8 mouse cellular contexts compared by ENCODE assay signal in genomic region chr9:66593613-66593969, GRCm38 (mm10). TPM values are rescaled to one million over a fixed set of nuclear protein-coding genes. Genes with fewer than 3 reads are reported as not detected.
DNase-seq lines count a peak whose midpoint lies in the region; ATAC-seq and TF ChIP-seq lines count a peak whose summit lies in the region.

No protein-coding gene starts in this region.

- H3K9ac ChIP-seq in heart, embryonic 15.5 days, result peak overlapping the region; percentile 67
- H3K9ac ChIP-seq in forebrain, embryonic 14.5 days (ENCODE audit: low read length), result peak overlapping the region; percentile 30; the same call in 1 of the 2 replicates

- no peak for TF ChIP-seq CTCF in E14TG2a.4 (conservative IDR thresholded peaks at IDR 0.05; ENCODE audit: low read length)

- no peaks in the 10 kb centered on the region for H3K36me3 ChIP-seq in heart, embryonic 15.5 days
- H3K36me3 ChIP-seq in E14TG2a.4 (ENCODE audit: insufficient read depth, low read length) (no peaks in the 10 kb centered on the region), macrophage (ENCODE audit: inconsistent target) (no peaks in the 10 kb centered on the region)
- no peaks in the 10 kb centered on the region for H3K36me3 ChIP-seq in forebrain, embryonic 14.5 days (ENCODE audit: control insufficient read depth, insufficient read depth, low read length)

- WGBS in heart, embryonic 15.5 days, result 4% methylated on average over 12 of the region's 12 CpGs
- 2% methylated on average over 12 of the region's 12 CpGs for WGBS in forebrain, embryonic 14.5 days
- WGBS in macrophage (ENCODE audit: missing documents), result 0% methylated on average over 12 of the region's 12 CpGs

- H3K4me3 ChIP-seq in heart, embryonic 15.5 days, result peak overlapping the region; percentile 95
- H3K4me3 ChIP-seq in E14TG2a.4 (replicated peaks; ENCODE audit: low read length) (peak overlapping the region; percentile 86), macrophage (ENCODE audit: inconsistent target) (peak overlapping the region; percentile 62)
- peak overlapping the region; percentile 93 for H3K4me3 ChIP-seq in forebrain, embryonic 14.5 days (ENCODE audit: low read depth, low read length)

- DNase-seq in heart, adult 8-10 months (ENCODE audit: low spot score), result no peak
- DNase-seq in forebrain, embryonic 14.5 days (ENCODE audit: low spot score), result peak; percentile 76
- no peak for DNase-seq in urinary bladder, adult 2 months (ENCODE audit: low spot score)
- no peak for DNase-seq in MN1 (ENCODE audit: low spot score)
- no peak for DNase-seq in thymus, postnatal 10 days (ENCODE audit: low spot score in 2 of 2)

- H3K4me2 ChIP-seq in heart, embryonic 15.5 days, result peak overlapping the region; percentile 81
- H3K4me2 ChIP-seq in forebrain, embryonic 14.5 days (ENCODE audit: low read length), result peak overlapping the region; percentile 74

- H3K27ac ChIP-seq in heart, embryonic 15.5 days, result peak overlapping the region; percentile 96
- H3K27ac ChIP-seq in forebrain, embryonic 14.5 days (ENCODE audit: low read depth, low read length), result peak overlapping the region; percentile 46; the same call in 1 of the 2 replicates
- H3K27ac ChIP-seq in macrophage, result peak overlapping the region; percentile 89

- ATAC-seq in heart, embryonic 15.5 days (replicated peaks; ENCODE audit: insufficient number of reproducible peaks, insufficient read depth, low FRiP score, low read depth), result no peak
- ATAC-seq in forebrain, embryonic 14.5 days, result no peak; the same call in 1 of the 2 replicates

- H3K79me2 ChIP-seq in macrophage (ENCODE audit: inconsistent target), result peaks cover 36% of the 10 kb centered on the region

- H3K9me3 ChIP-seq in heart, embryonic 15.5 days (replicated peaks), result no peaks in the 10 kb centered on the region
- H3K9me3 ChIP-seq in E14TG2a.4 (ENCODE audit: low read length), result no peaks in the 10 kb centered on the region
- H3K9me3 ChIP-seq in forebrain, embryonic 14.5 days (replicated peaks; ENCODE audit: control insufficient read depth, low read length), result no peaks in the 10 kb centered on the region

- H3K4me1 ChIP-seq in heart, embryonic 15.5 days (replicated peaks), result peaks cover 33% of the 10 kb centered on the region
- H3K4me1 ChIP-seq in E14TG2a.4 (replicated peaks; ENCODE audit: low read depth, low read length), result peaks cover 44% of the 10 kb centered on the region
- H3K4me1 ChIP-seq in forebrain, embryonic 14.5 days (ENCODE audit: control insufficient read depth, insufficient read depth, low read length), result peaks cover 39% of the 10 kb centered on the region

- no peaks in the 10 kb centered on the region for H3K27me3 ChIP-seq in heart, embryonic 15.5 days
- peaks cover 59% of the 10 kb centered on the region for H3K27me3 ChIP-seq in E14TG2a.4 (ENCODE audit: insufficient read depth, low read length)
- no peaks in the 10 kb centered on the region for H3K27me3 ChIP-seq in forebrain, embryonic 14.5 days (replicated peaks; ENCODE audit: control insufficient read depth, insufficient read depth, low read length)

RNA-seq across cellular contexts. Expression of gene Usp3, which starts 0.6 kb away (rescaled TPM):
- 30.5 and 35.6 TPM in 2 replicates for polyA plus RNA-seq in heart, embryonic 15.5 days (2015; fragmentation: Nextera tagmentation; extraction: Ambion mirVana)
- total RNA-seq in heart, adult 8-10 months (2022), result 10 to 100 TPM; 19.8 to 26.5 (median 21.9) TPM
- polyA plus RNA-seq in forebrain, embryonic 14.5 days (2014; fragmentation: Nextera tagmentation; extraction: Ambion mirVana), result 125 and 134 TPM in 2 replicates
- total RNA-seq in macrophage (2018; cell fraction: chromatin; rRNA removed), result 100 to 1,000 TPM in 2 of 26 experiments, 10 to 100 TPM in 24; 58.9 to 102 (median 79.8) TPM
- 10 to 100 TPM; 17.1 to 31.7 (median 25.2) TPM for total RNA-seq in macrophage (2018; cell fraction: cytosol; rRNA removed)
- 10 to 100 TPM; 28.6 to 60.1 (median 44.0) TPM for total RNA-seq in macrophage (2018; cell fraction: nucleus; rRNA removed)
- polyA plus RNA-seq in macrophage (2018), result 14.6 to 26.5 TPM (median 21.3 TPM) in 3 replicates
- 39.3 and 40.1 TPM in 2 replicates for polyA plus RNA-seq in urinary bladder, adult 2 months (2012; rRNA removed)

Comparison
In these comparisons a context has a peak if more than half of its experiments do, and no peak if none do; other contexts are left out.
1. H3K27ac ChIP-seq: peak in every context shown above with its lines; median percentile 96 in heart, embryonic 15.5 days; 89 in macrophage; 46 in forebrain, embryonic 14.5 days.